Mouse (Mus musculus) cerebellum, adult 2 months (tissue): ENCODE measurements at regions not wholly inside any gene's neighbourhood (a gene's known extent, or its start where the extent isn't known, plus 50 kb on each side); places are given as distances from the start of the nearest gene placed in this dataset.

Experiments used
- CTCF ChIP-seq: fragments of 200-500 bp; IDR thresholded peaks from 2 replicates; pipeline ENCODE4 v1.5.1; 2011; ENCODE audit warnings: low read depth, mild to moderate bottlenecking, control low read depth, low read length, moderate library complexity, borderline replicate concordance; ENCODE audit not compliant: insufficient read depth
- POLR2A ChIP-seq: fragments of 200-500 bp; IDR thresholded peaks from 2 replicates; pipeline ENCODE4 v1.6.1; 2011; ENCODE audit warnings: low read length, control low read depth, borderline replicate concordance; ENCODE audit not compliant: insufficient read depth

DNA sequence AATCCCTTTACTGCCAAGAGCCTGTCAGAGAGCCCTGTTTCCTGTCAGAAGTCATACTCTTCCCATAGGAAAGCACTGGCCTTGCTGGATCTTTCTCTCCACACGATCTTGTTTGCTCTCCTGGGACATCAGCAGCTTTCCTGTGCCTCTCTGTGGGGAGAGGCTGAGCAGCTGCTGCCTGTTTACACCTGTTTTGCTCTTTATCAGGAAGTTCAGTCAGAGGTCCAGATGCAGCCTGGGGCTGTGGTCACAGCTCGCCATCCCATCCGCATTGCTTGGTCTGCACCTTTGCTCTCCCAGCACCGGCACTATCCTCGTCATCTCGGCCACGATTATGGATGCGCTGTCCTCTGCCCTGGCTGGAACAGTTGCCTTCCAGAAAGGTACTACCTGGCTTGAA is 88.0 kb downstream of the Bdh1 start:
- no peak for TF ChIP-seq POLR2A
- TF ChIP-seq CTCF: no peak
